Mouse (Mus musculus) heart, postnatal 0 days (tissue): ENCODE results near the gene Nodal. TPM values are rescaled to one million over a fixed set of nuclear protein-coding genes. Genes with fewer than 3 reads are reported as not detected.

Experiments used
- ATAC-seq: fragments of 200-750 bp; cut with Nextera tagmentation; 2 replicates; pipeline ENCODE4 v1.8.0; 2017; ENCODE audit warnings: low read depth, moderate number of reproducible peaks, moderate library complexity; ENCODE audit not compliant: insufficient read depth
- DNase-seq: peaks from one replicate; pipeline ENCODE4 v3.0.0-alpha.2; 2016; ENCODE audit warnings: low spot score
- H3K27ac ChIP-seq: fragments of 300-500 bp; sonication (generic); 2 replicates; pipeline ENCODE4 v1.5.1; 2014; ENCODE audit warnings: low read depth, mild to moderate bottlenecking
- H3K27me3 ChIP-seq: fragments of 300-500 bp; sonication (generic); 2 replicates; pipeline ENCODE4 v1.6.1; 2014; ENCODE audit warnings: low read length, mixed read lengths; ENCODE audit not compliant: control insufficient read depth, insufficient read depth
- H3K36me3 ChIP-seq: fragments of 300-500 bp; sonication (generic); replicated peaks from 2 replicates; pipeline ENCODE4 v1.6.1; 2014; ENCODE audit warnings: low read length, mixed read lengths; ENCODE audit not compliant: control insufficient read depth, insufficient read depth
- H3K4me1 ChIP-seq: fragments of 300-500 bp; sonication (generic); 2 replicates; pipeline ENCODE4 v1.6.1; 2014; ENCODE audit warnings: antibody characterized with exemption; ENCODE audit not compliant: control insufficient read depth, insufficient read depth
- H3K4me2 ChIP-seq: fragments of 300-500 bp; sonication (generic); 2 replicates; pipeline ENCODE4 v1.6.1; 2014; ENCODE audit warnings: low read depth, mild to moderate bottlenecking, low read length, moderate library complexity
- H3K4me3 ChIP-seq: fragments of 300-500 bp; sonication (generic); 2 replicates; pipeline ENCODE4 v1.5.1; 2014; ENCODE audit warnings: low read depth, low read length
- H3K9ac ChIP-seq: fragments of 300-500 bp; sonication (generic); replicated peaks from 2 replicates; pipeline ENCODE4 v1.6.1; 2014; ENCODE audit warnings: low read depth, low read length, mixed read lengths
- H3K9me3 ChIP-seq: fragments of 300-500 bp; sonication (generic); replicated peaks from 2 replicates; pipeline ENCODE4 v1.6.1; 2016; ENCODE audit warnings: low read length; ENCODE audit not compliant: control insufficient read depth
- CTCF ChIP-seq: IDR thresholded peaks from 2 replicates; pipeline ENCODE4 v1.5.1; 2016; ENCODE audit warnings: antibody characterized with exemption, control low read depth, low read depth
- EP300 ChIP-seq: IDR thresholded peaks from 2 replicates; pipeline ENCODE4 v1.6.1; 2016; ENCODE audit warnings: antibody characterized with exemption, low read depth
- WGBS: fragments of 180-500 bp; shearing (Covaris S2); extraction: QIAGEN DNeasy Blood & Tissue Kit; methylation state at CpG from one replicate; pipeline ENCODE4 v1.1.7; 2014; 5-methylcytosine and 5-hydroxymethylcytosine counted together
- polyA plus RNA-seq: library from polyadenylated mRNA; unstranded; fragments of >200 nt; fragmentation: Nextera tagmentation; extraction: Ambion mirVana; gene quantifications from 2 replicates; pipeline ENCODE4 v1.2.1, GENCODE M21; 2015
- total RNA-seq: library from RNA; depleted of rRNA; stranded (reverse); fragments of >200 nt; gene quantifications from 2 replicates; pipeline ENCODE4 v1.2.3, GENCODE M21; 2014; ENCODE audit warnings: low replicate concordance

Gene Nodal
- total and polyA plus RNA-seq, 2 experiments from 2014 or later: 0.45 TPM; not detected in 1

- Histone ChIP-seq H3K4me2 (no peak overlapping the region), H3K27ac (no peak overlapping the region), H3K36me3 (no peaks in the 10 kb centered on the region), H3K9me3 (no peaks in the 10 kb centered on the region), H3K27me3 (peaks cover 23% of the 10 kb centered on the region), H3K4me3 (no peak overlapping the region), H3K9ac (no peak overlapping the region), H3K4me1 (no peaks in the 10 kb centered on the region)
- TF ChIP-seq CTCF (no peak), EP300 (no peak)
- DNase-seq (no peak), ATAC-seq (no peak)
- WGBS: 45% methylated on average over 9 of the region's 9 CpGs
These were observed 7.6 kb upstream of the Nodal start for GRCm38 (mm10) chr10:61410193-61410592.

DNA sequence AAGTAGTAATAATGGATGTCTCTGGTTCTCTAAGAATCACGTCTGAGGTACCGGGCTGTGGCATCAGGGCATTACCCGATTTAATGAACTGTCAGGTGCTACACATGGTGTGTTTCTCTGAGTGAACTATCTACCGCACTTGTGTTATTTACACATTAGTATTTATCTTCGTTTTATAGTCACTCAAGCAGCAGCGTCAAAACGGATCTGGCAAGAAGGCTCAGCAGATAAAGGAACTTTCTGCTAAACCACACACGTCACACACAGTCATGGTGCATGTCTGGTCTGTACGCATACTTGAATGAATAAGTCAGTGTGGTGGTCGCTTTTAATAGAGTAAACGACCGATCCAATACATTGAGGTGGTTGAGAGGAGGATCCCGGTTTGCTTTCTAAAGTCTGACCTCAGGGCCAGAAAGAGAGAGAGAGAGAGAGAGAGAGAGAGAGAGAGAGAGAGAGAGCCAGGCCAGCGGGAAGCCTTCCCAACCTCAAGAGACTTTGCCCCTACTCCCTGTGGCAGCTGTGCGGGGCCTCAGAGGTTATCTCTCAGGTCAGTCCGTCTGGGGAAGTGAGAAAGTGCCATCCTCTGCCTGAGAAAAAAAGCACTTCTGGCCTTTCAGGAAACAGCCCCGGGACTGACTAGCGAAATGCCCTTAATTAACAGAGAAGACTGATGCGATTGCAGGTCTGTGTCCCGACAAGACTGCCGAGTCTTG lies 4.7 kb upstream of the Nodal start:
- H3K9me3 ChIP-seq: no peaks in the 10 kb centered on the region
- H3K9ac ChIP-seq: no peak overlapping the region
- no peak overlapping the region for H3K27ac ChIP-seq
- no peak overlapping the region for H3K4me3 ChIP-seq
- DNase-seq (no peak), ATAC-seq (no peak)
- 25% methylated on average over 21 of the region's 21 CpGs for WGBS
- H3K4me2 ChIP-seq: no peak overlapping the region
- peaks cover 38% of the 10 kb centered on the region for H3K27me3 ChIP-seq
- H3K36me3 ChIP-seq: no peaks in the 10 kb centered on the region
- no peak for TF ChIP-seq EP300
- no peak for TF ChIP-seq CTCF
- peaks cover 2% of the 10 kb centered on the region; the same call in 1 of the 2 replicates for H3K4me1 ChIP-seq

DNA sequence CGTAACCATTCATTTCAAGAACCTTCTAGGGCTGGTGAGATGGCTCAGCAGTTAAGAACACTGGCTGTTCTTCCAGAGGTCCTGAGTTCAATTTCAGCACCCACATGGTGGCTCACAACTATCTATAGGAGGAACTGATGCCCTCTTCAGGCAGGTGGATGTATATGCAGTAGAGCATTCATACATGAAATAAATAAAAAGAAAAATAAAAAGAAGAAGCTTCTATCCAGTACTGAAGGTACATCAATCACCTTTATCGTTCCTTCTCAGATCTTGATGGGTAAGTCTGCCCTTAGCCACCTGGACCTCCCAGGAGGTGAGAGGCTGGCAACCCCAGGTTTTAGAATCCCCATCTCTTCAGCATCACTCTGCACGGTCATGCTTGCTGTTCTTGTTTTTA lies 2.5 kb upstream of the Nodal start:
- ATAC-seq: no peak
- Histone ChIP-seq H3K36me3 (no peaks in the 10 kb centered on the region), H3K27me3 (peaks cover 57% of the 10 kb centered on the region), H3K4me3 (no peak overlapping the region), H3K4me1 (peaks cover 9% of the 10 kb centered on the region), H3K9me3 (no peaks in the 10 kb centered on the region), H3K9ac (no peak overlapping the region), H3K27ac (no peak overlapping the region), H3K4me2 (no peak overlapping the region)
- no peak for DNase-seq
- TF ChIP-seq CTCF: no peak
- TF ChIP-seq EP300: no peak
- WGBS: 77% methylated on average over 3 of the region's 3 CpGs

DNA sequence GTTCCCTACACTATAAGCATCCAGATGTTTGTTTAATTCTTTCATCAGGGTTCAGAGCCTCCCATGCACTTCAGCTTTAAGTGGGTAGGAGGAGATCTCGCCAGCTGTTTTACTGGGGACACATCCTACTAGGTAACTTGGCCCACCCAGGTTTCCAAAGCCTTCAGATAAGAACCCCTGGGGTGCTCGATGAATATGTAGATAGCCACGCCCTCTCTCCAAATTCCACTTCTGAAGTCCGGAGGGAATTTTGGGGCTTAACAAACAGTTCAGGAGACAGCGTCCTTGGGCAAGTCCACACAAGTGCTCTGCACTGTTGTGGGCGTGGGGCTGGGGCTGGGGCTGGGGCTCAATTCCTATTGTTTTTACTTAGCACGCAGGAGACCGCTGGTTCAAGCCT lies 1.9 kb upstream of the Nodal start:
- Histone ChIP-seq H3K27ac (no peak overlapping the region), H3K9me3 (no peaks in the 10 kb centered on the region), H3K4me3 (no peak overlapping the region), H3K36me3 (no peaks in the 10 kb centered on the region), H3K27me3 (peaks cover 63% of the 10 kb centered on the region), H3K4me2 (no peak overlapping the region), H3K9ac (no peak overlapping the region), H3K4me1 (peaks cover 9% of the 10 kb centered on the region)
- TF ChIP-seq CTCF (no peak), EP300 (no peak)
- no peak for ATAC-seq
- WGBS: 30% methylated on average over 8 of the region's 8 CpGs
- DNase-seq: no peak

DNA sequence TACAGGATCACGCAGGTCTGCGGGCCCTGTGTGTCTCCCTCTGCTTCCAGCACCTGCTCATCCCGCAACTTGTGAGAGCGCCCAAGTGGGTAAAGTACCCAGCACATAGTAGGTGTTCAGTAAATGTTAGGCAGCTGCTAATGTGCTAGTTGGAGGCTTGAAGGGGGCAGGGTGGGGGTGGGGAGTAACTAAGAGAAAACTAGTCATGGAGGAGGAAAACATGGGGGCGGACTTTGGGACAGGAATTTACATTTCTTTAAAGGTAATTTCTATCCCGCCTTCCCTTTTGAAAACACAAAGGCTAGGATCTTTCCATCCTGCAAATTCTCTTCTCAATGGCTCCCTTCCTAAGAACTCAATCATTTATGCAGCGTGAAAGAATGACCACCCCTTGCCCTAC lies 1.2 kb upstream of the Nodal start:
- Histone ChIP-seq H3K4me3 (no peak overlapping the region), H3K4me1 (peaks cover 9% of the 10 kb centered on the region), H3K4me2 (no peak overlapping the region), H3K36me3 (no peaks in the 10 kb centered on the region), H3K9ac (no peak overlapping the region), H3K27ac (no peak overlapping the region), H3K9me3 (no peaks in the 10 kb centered on the region), H3K27me3 (peaks cover 68% of the 10 kb centered on the region)
- no peak for DNase-seq
- TF ChIP-seq CTCF (no peak), EP300 (no peak)
- 53% methylated on average over 7 of the region's 7 CpGs for WGBS
- ATAC-seq: no peak

DNA sequence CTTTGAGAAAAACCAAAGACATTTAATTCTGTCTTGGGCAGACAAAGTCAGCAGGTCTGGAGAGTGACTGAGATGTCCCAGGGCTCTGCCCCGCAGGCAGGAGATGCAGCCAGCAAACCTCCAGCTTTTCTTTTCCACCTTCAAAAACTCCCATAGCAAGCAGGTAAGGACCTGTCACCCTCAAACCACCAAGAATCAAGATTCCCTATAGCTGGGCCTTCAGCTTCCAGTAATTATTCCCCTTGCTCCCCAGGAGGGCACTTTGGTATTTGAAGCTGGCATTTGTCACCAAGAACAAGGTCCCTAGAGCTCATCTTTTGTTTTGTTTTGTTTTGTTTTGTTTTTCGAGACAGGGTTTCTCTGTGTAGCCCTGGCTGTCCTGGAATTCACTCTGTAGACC lies 726 bp upstream of the Nodal start:
- ATAC-seq (no peak), DNase-seq (no peak)
- 64% methylated on average over 2 of the region's 2 CpGs for WGBS
- peaks cover 69% of the 10 kb centered on the region for H3K27me3 ChIP-seq
- no peaks in the 10 kb centered on the region for H3K36me3 ChIP-seq
- no peaks in the 10 kb centered on the region for H3K9me3 ChIP-seq
- H3K4me2 ChIP-seq: no peak overlapping the region
- H3K4me1 ChIP-seq: peaks cover 9% of the 10 kb centered on the region
- H3K4me3 ChIP-seq: no peak overlapping the region
- no peak overlapping the region for H3K27ac ChIP-seq
- TF ChIP-seq CTCF (no peak), EP300 (no peak)
- no peak overlapping the region for H3K9ac ChIP-seq
